Comparison of ENCODE assay signal across 8 mouse cellular contexts in genomic region chr2:127481841-127482532, GRCm38 (mm10). TPM values are rescaled to one million over a fixed set of nuclear protein-coding genes. Genes with fewer than 3 reads are reported as not detected.
DNase-seq lines count a peak whose midpoint lies in the region; ATAC-seq and TF ChIP-seq lines count a peak whose summit lies in the region.

No protein-coding gene starts in this region.

- no peaks in the 10 kb centered on the region for H3K9me3 ChIP-seq in hindbrain, embryonic 11.5 days (ENCODE audit: control insufficient read depth, low read length)
- H3K9me3 ChIP-seq in lung, postnatal 0 days (ENCODE audit: low read length) = no peaks in the 10 kb centered on the region

- H3K36me3 ChIP-seq in kidney, adult 2 months (ENCODE audit: control insufficient read depth, insufficient read depth, low read length) = no peaks in the 10 kb centered on the region
- H3K36me3 ChIP-seq in hindbrain, embryonic 11.5 days (ENCODE audit: control insufficient read depth, insufficient read depth, low read length) = no peaks in the 10 kb centered on the region
- H3K36me3 ChIP-seq in lung, postnatal 0 days (ENCODE audit: insufficient read depth, low read length) = no peaks in the 10 kb centered on the region

- H3K4me1 ChIP-seq in kidney, adult 2 months (ENCODE audit: control insufficient read depth, insufficient read depth, low read length) = 0 out of 2 replicates have a peak, but pooled peaks cover 5% of the 10 kb centered on the region
- H3K4me1 ChIP-seq in hindbrain, embryonic 11.5 days (replicated peaks; ENCODE audit: control insufficient read depth, insufficient read depth, low read length) = no peaks in the 10 kb centered on the region; the same call in none of the 2 replicates
- no peaks in the 10 kb centered on the region; the same call in 1 of the 2 replicates for H3K4me1 ChIP-seq in lung, postnatal 0 days (ENCODE audit: insufficient read depth, low read depth, low read length)

- no peak overlapping the region for H3K27ac ChIP-seq in kidney, adult 2 months (ENCODE audit: insufficient read depth, low read depth, low read length)
- no peak overlapping the region for H3K27ac ChIP-seq in hindbrain, embryonic 11.5 days (ENCODE audit: low read depth, low read length)
- peak overlapping the region; percentile 15; the same call in 1 of the 2 replicates for H3K27ac ChIP-seq in lung, postnatal 0 days (ENCODE audit: low read length)

- DNase-seq in kidney, adult 2 months = no peak
- no peak for DNase-seq in kidney, adult 9 months
- peak; percentile 31 for DNase-seq in embryo, embryonic 9.5 days (ENCODE audit: extremely low spot score)
- DNase-seq in hindbrain, embryonic 11.5 days (ENCODE audit: low spot score) = peak; percentile 35
- no peak for DNase-seq in lung, postnatal 0 days (ENCODE audit: low spot score)
- no peak for DNase-seq in layer of hippocampus, adult 18-20 months (ENCODE audit: low spot score in 2 of 2)

- TF ChIP-seq EP300 in lung, postnatal 0 days (IDR thresholded peaks at IDR 0.05) = no peak

- H3K4me2 ChIP-seq in hindbrain, embryonic 11.5 days (replicated peaks; ENCODE audit: low read depth, low read length) = peak overlapping the region; percentile 72
- peak overlapping the region; percentile 87 for H3K4me2 ChIP-seq in lung, postnatal 0 days (replicated peaks; ENCODE audit: low read depth, low read length)

- peak overlapping the region; percentile 50 for H3K4me3 ChIP-seq in kidney, adult 2 months (ENCODE audit: insufficient read depth, low read depth, low read length)
- H3K4me3 ChIP-seq in hindbrain, embryonic 11.5 days (ENCODE audit: low read depth, low read length) = peak overlapping the region; percentile 35
- peak overlapping the region; percentile 49 for H3K4me3 ChIP-seq in lung, postnatal 0 days (ENCODE audit: low read depth, low read length)

- no peak overlapping the region for H3K9ac ChIP-seq in hindbrain, embryonic 11.5 days (ENCODE audit: low read depth, low read length)
- H3K9ac ChIP-seq in lung, postnatal 0 days (replicated peaks; ENCODE audit: low read depth) = 0 out of 2 replicates have a peak overlapping the region, but pooled peaks have one; percentile 23

- no peaks in the 10 kb centered on the region; the same call in 1 of the 2 replicates for H3K27me3 ChIP-seq in kidney, adult 2 months (replicated peaks; ENCODE audit: control insufficient read depth, insufficient read depth, low read length)
- H3K27me3 ChIP-seq in hindbrain, embryonic 11.5 days (ENCODE audit: control insufficient read depth, insufficient read depth, low read length) = peaks cover 59% of the 10 kb centered on the region
- peaks cover 37% of the 10 kb centered on the region for H3K27me3 ChIP-seq in lung, postnatal 0 days (replicated peaks; ENCODE audit: insufficient read depth, low read length)

- 0 out of 2 replicates have a peak, but pooled peaks have one; percentile 21 for ATAC-seq in hindbrain, embryonic 11.5 days (ENCODE audit: low FRiP score)
- ATAC-seq in lung, postnatal 0 days = peak; percentile 28; the same call in 1 of the 2 replicates
- ATAC-seq in megakaryocyte-erythroid progenitor cell, adult 5-6 weeks (replicated peaks; ENCODE audit: low FRiP score, low TSS enrichment, poor library complexity, severe bottlenecking) = no peak
- ATAC-seq in monocyte, adult 5-6 weeks (replicated peaks; ENCODE audit: insufficient number of reproducible peaks, low FRiP score, low TSS enrichment, poor library complexity, severe bottlenecking) = no peak

- no peak for TF ChIP-seq CTCF in kidney, adult 2 months (conservative IDR thresholded peaks at IDR 0.05; ENCODE audit: insufficient read depth, insufficient read length, low read depth, low read length)
- TF ChIP-seq CTCF in lung, postnatal 0 days (IDR thresholded peaks at IDR 0.05) = peak; percentile 32

- TF ChIP-seq POLR2A in kidney, adult 2 months (IDR thresholded peaks at IDR 0.05; ENCODE audit: low read depth, low read length) = no peak

- under 1% methylated on average over 59 of the region's 59 CpGs for WGBS in kidney, adult 2 months
- 1% methylated on average over 48 of the region's 59 CpGs for WGBS in hindbrain, embryonic 11.5 days
- WGBS in lung, postnatal 0 days = 2% methylated on average over 31 of the region's 59 CpGs

RNA-seq across cellular contexts. Expression of gene Fahd2a, which starts 37.6 kb away (rescaled TPM):
- 71.9 and 86.5 TPM in 2 replicates for polyA plus RNA-seq in kidney, adult 2 months (2012; rRNA removed)
- polyA plus RNA-seq in hindbrain, embryonic 11.5 days (2014; fragmentation: Nextera tagmentation; extraction: Ambion mirVana) = 25.7 and 27.8 TPM in 2 replicates
- 17.0 and 20.0 TPM in 2 replicates for polyA plus RNA-seq in lung, postnatal 0 days (2015; fragmentation: Nextera tagmentation; extraction: Ambion mirVana)
- total RNA-seq in megakaryocyte-erythroid progenitor cell, adult 5-6 weeks (2014; fragmentation: Nextera tagmentation) = 17.8 and 18.9 TPM in 2 replicates
- 1.8 and 3.5 TPM in 2 replicates for total RNA-seq in megakaryocyte-erythroid progenitor cell, adult 5-6 weeks (2017)
- 6.5 to 14.6 TPM (median 7.1 TPM) in 3 replicates for total RNA-seq in monocyte, adult 5-6 weeks (2017)
- 10 to 100 TPM; 14.7 to 19.0 TPM for total RNA-seq in layer of hippocampus, adult 18-20 months (2021)

RNA-seq across cellular contexts. Expression of gene Kcnip3, which starts 39.9 kb away (rescaled TPM):
- polyA plus RNA-seq in kidney, adult 2 months (2012; rRNA removed) = 4.1 and 4.7 TPM in 2 replicates
- polyA plus RNA-seq in hindbrain, embryonic 11.5 days (2014; fragmentation: Nextera tagmentation; extraction: Ambion mirVana) = 2.6 and 3.4 TPM in 2 replicates
- polyA plus RNA-seq in lung, postnatal 0 days (2015; fragmentation: Nextera tagmentation; extraction: Ambion mirVana) = 0.63 and 1.1 TPM in 2 replicates
- not detected in 2 replicates for total RNA-seq in megakaryocyte-erythroid progenitor cell, adult 5-6 weeks (2014; fragmentation: Nextera tagmentation)
- 0.15 TPM in 1 of 2 replicates, not detected in the other for total RNA-seq in megakaryocyte-erythroid progenitor cell, adult 5-6 weeks (2017)
- 3.9 to 25.7 TPM (median 6.4 TPM) in 3 replicates for total RNA-seq in monocyte, adult 5-6 weeks (2017)
- total RNA-seq in layer of hippocampus, adult 18-20 months (2021) = 10 to 100 TPM; 61.3 to 70.6 TPM

RNA-seq across cellular contexts. Expression of gene Gpat2, which starts 57.0 kb away (rescaled TPM):
- 1.4 and 1.9 TPM in 2 replicates for polyA plus RNA-seq in kidney, adult 2 months (2012; rRNA removed)
- polyA plus RNA-seq in hindbrain, embryonic 11.5 days (2014; fragmentation: Nextera tagmentation; extraction: Ambion mirVana) = 0.32 TPM in 2 replicates
- polyA plus RNA-seq in lung, postnatal 0 days (2015; fragmentation: Nextera tagmentation; extraction: Ambion mirVana) = 0.21 and 0.23 TPM in 2 replicates
- total RNA-seq in megakaryocyte-erythroid progenitor cell, adult 5-6 weeks (2014; fragmentation: Nextera tagmentation) = not detected in 2 replicates
- not detected in 2 replicates for total RNA-seq in megakaryocyte-erythroid progenitor cell, adult 5-6 weeks (2017)
- total RNA-seq in monocyte, adult 5-6 weeks (2017) = not detected in 3 replicates
- under 1 TPM in 1 of 2 experiments, not detected in 1; 0.42 TPM for total RNA-seq in layer of hippocampus, adult 18-20 months (2021)

RNA-seq across cellular contexts. Expression of gene Prom2, which starts 59.3 kb away (rescaled TPM):
- 15.6 and 20.5 TPM in 2 replicates for polyA plus RNA-seq in kidney, adult 2 months (2012; rRNA removed)
- 0.40 and 0.86 TPM in 2 replicates for polyA plus RNA-seq in hindbrain, embryonic 11.5 days (2014; fragmentation: Nextera tagmentation; extraction: Ambion mirVana)
- polyA plus RNA-seq in lung, postnatal 0 days (2015; fragmentation: Nextera tagmentation; extraction: Ambion mirVana) = 0.40 and 0.53 TPM in 2 replicates
- total RNA-seq in megakaryocyte-erythroid progenitor cell, adult 5-6 weeks (2014; fragmentation: Nextera tagmentation) = not detected in 2 replicates
- total RNA-seq in megakaryocyte-erythroid progenitor cell, adult 5-6 weeks (2017) = not detected in 2 replicates
- total RNA-seq in monocyte, adult 5-6 weeks (2017) = not detected in 3 replicates
- under 1 TPM in 1 of 2 experiments, not detected in 1; 0.27 TPM for total RNA-seq in layer of hippocampus, adult 18-20 months (2021)

Comparison
In these comparisons a context has a peak if more than half of its experiments do, and no peak if none do; other contexts are left out.
1. DNase-seq: peak in embryo, embryonic 9.5 days (single experiment) and hindbrain, embryonic 11.5 days (single experiment); none in kidney, adult 2 months (single experiment), kidney, adult 9 months (single experiment), lung, postnatal 0 days (single experiment) and layer of hippocampus, adult 18-20 months (0 of 2).
2. ATAC-seq: peak in hindbrain, embryonic 11.5 days (single experiment) and lung, postnatal 0 days (single experiment); none in megakaryocyte-erythroid progenitor cell, adult 5-6 weeks (single experiment) and monocyte, adult 5-6 weeks (single experiment).
3. Peak in every context shown above with its lines, with median percentiles within 50 percentile points of each other: H3K4me3 ChIP-seq.